Mouse (Mus musculus) layer of hippocampus, postnatal 25 days (tissue): ENCODE results near the gene Ado. TPM values are rescaled to one million over a fixed set of nuclear protein-coding genes. Genes with fewer than 3 reads are reported as not detected.
A peak's percentile ranks its signal among the peaks of the same experiment; 100 is the strongest.

Source experiments
- DNase-seq, 2 experiments: peaks; one replicate each; pipeline ENCODE4 v3.0.0; 2022; ENCODE audit warnings: mixed read lengths in 2 of 2, low spot score in 1 of 2; ENCODE audit errors: extremely low spot score in 1 of 2
- total RNA-seq, 2 experiments: library from RNA; stranded (reverse); gene quantifications; 2 replicates each; pipeline ENCODE4 v1.2.3; 2021

Gene Ado
- total RNA-seq, 2 experiments from 2014 or later, result 37.2 to 39.9 TPM

- DNase-seq, result peak; percentile 67 to 80
These were observed 11.4 kb downstream of the Ado start for GRCm38 (mm10) chr10:67537151-67537994.

- peak in 1 of 2 experiments; percentile 18 for DNase-seq
These were observed 12.1 kb downstream of the Ado start for GRCm38 (mm10) chr10:67536621-67537141.

- peak; percentile 62 for DNase-seq
These were observed 12.8 kb downstream of the Ado start for GRCm38 (mm10) chr10:67535972-67536371.

DNA sequence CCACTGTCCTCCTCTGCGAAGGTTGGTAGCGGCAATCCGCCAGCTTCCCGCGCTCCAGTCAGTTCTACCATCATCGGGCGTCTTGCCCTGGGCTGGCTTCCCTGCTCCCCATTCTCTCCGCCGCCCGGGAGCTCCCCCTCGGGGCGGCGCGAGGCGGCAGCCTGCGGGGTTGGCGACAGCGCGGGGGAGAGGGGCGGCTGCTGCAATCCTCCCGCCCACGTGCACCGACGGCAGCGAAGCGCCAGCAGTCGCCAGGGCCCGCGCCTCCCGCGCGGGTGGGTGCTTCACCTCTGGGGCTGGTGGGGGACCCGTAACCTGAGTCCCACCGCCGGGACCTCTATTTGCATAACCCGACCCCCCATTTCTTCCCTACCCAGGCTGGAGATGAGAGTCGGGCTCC lies 13.5 kb downstream of the Ado start, which contains the start of gene Egr2:
Gene Egr2 (plus strand): TSS at position 220 of the 400 bp plus-strand sequence.
- peak; percentile 17 to 26 for DNase-seq

- no peak for DNase-seq
These were observed 19.0 kb downstream of the Ado start for GRCm38 (mm10) chr10:67529769-67530168.

GRCm38 (mm10) chr10:67526435-67526834 lies 22.3 kb downstream of the Ado start:
- DNase-seq, result no peak

DNA sequence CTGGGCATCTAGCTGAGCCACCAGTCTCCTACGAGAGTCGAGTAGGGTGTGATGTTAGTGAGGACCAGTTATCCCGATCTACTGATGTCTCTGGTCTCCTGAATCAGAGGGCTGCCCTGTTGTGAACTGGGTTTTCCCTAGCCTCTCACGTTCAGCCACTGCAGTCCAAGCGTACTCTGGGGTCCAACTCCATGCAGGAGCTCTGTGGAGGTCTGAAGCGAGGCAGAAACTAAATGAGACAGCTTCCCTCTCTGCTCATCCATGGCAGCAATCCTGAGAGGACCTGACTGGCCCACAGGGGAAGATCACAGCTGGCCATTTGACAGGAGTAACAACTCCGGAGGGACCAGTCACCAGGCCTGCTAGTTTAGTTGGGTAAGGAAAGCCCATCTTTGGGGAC lies 24.1 kb downstream of the Ado start:
- DNase-seq, result no peak

- DNase-seq, result no peak
These were observed 24.6 kb downstream of the Ado start for GRCm38 (mm10) chr10:67524130-67524529.

GRCm38 (mm10) chr10:67518733-67519132 lies 30.0 kb downstream of the Ado start:
- no peak for DNase-seq

DNA sequence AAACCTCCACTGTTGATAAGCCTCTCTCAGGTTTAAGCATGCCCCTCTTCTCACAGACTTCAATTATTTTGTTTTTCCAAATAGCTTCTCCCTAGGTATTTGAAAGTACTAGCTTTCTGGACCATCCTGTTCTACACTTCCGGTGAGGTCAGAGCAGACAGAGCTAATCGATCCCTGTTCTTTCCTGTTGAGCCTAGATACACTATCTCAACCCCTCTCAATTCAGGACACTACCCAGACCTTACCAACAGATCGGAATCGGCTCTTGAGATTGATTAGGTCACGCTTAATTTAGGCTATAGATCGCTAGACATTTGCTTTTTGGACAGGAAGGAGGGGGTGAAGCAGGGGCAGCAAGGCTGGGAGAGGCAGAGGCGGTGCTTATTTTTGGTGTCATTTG lies 35.9 kb downstream of the Ado start:
- no peak for DNase-seq

DNA sequence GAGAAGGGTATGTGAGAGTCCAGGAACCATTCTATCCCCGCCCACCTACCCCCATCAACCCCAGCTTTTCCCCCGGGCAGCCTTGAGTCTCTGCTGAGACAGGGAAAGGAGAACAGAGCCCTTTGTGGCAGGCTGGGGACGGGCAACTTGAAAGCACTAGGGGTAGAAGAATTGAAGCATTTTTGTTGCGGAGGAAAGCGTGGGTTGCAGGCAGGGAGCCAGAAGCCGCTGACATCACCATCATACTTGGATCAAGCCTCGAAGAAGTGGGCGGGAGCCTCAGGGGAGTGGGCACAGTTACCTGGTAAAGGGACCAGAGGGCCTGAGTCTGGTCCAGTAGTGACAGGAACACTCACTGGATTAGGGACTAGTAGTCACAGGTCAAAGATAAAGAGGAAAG lies 36.5 kb downstream of the Ado start:
- peak in 1 of 2 experiments; percentile 29 for DNase-seq

GRCm38 (mm10) chr10:67505248-67505647 lies 43.5 kb downstream of the Ado start:
- no peak for DNase-seq

GRCm38 (mm10) chr10:67504046-67504445 lies 44.7 kb downstream of the Ado start:
- no peak for DNase-seq

DNA sequence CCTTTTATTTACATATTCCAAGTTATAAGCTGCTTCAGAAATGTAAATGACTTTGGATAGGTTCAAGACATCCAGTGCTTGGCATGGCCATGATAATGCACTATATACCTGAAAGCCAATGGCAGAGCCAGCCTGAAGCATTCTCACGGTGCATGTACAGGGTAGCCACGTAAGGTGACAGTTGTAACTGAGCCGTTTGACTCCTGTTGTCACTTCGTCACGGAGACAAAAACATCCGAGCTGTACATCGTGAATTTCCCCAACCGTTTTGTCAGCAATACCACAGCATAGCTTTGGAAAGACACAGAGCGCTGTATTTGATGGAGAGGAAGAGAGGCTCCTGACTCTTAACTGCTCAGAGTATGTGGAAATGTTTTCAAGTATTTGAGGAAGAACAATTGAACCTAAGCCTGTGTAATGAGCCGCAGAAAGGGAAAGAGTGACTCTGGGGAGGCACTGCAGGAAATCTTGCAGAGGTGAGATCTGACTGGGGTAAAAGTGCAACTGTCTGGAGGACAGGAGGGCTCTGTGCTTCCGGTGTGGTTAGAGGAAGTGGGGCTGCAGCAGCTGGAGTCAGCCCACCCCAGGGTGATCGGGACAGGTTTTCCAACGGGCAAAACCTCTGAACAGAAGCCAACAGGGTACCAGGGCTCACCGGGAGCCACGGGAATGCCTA lies 45.3 kb downstream of the Ado start:
- DNase-seq, result no peak

DNA sequence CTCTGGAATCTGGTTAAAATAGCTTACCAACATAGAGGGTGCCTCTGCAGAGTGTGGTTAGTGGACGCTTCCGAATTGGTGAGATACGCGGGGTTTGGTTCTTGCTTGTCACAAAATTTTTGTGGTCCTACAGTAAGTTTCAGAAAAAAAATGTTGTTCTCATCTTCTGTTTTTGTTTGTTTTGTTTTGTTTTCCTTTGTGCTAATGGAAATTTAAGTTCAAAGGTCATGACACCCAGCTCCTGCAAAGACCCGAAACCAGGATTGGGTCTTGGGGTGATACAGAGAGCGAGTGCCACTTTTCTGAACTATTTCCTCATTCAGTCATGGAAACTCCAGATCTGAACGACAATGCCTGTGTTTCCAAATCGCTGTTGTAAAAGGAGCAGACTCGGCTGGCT lies 50.8 kb downstream of the Ado start:
- no peak for DNase-seq

DNA sequence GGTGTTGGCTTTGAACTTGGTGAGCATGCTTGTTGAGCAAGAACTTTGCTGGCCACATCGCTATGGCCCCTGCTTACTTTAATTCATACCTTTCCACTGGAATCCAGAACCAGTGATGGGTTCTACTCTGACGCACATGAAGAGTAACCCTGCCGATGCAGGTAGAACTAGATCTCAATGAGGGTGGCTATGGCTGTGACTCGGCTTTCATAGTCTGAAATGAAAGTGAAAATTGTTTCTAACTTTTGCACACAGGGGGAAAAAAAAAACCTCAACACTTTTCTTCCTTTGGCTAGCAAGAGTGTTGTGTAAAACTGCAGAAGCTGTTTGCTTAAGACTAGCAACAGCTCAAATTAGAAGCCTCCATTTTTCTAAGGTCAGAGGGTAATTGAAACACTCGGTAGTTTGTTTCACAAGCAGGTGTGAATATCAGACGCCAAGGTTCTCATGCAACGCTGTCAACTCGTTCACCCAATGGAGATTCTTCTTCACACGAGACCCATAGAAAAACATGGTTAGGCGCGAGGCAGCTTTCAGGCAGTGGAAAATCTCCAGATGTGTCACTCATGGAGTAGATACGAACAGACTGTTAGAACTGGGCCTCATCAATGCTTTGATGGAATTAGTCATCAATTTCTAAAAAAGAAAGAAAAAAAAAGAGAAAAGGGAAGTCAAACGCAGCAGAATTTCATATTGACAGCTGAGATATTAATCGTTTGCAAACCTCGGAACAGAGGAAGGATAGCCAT lies 51.4 kb downstream of the Ado start:
- no peak for DNase-seq

Other genes starting within 250 kb of the Ado start
- gene Egr2, start 13.5 kb downstream of the Ado start, total RNA-seq, result 1 to 10 TPM; 2.2 to 2.3 TPM